Mouse (Mus musculus) gastrocnemius, postnatal 25 days (tissue): Measurements from ENCODE around the gene Lrrc8d. TPM values are rescaled to one million over a fixed set of nuclear protein-coding genes. Genes with fewer than 3 reads are reported as not detected.
A peak's percentile ranks its signal among the peaks of the same experiment; 100 is the strongest.

Experiments used
- DNase-seq: peaks from one replicate; pipeline ENCODE4 v3.0.0; 2022
- total RNA-seq, 2 experiments: library from RNA; stranded (reverse); gene quantifications; 1 replicate in 1 of 2; 2 replicates in 1 of 2; pipeline ENCODE4 v1.2.3; 2021

The Lrrc8d gene
- total RNA-seq, 2 experiments from 2014 or later = 4.5 to 4.7 TPM

DNA sequence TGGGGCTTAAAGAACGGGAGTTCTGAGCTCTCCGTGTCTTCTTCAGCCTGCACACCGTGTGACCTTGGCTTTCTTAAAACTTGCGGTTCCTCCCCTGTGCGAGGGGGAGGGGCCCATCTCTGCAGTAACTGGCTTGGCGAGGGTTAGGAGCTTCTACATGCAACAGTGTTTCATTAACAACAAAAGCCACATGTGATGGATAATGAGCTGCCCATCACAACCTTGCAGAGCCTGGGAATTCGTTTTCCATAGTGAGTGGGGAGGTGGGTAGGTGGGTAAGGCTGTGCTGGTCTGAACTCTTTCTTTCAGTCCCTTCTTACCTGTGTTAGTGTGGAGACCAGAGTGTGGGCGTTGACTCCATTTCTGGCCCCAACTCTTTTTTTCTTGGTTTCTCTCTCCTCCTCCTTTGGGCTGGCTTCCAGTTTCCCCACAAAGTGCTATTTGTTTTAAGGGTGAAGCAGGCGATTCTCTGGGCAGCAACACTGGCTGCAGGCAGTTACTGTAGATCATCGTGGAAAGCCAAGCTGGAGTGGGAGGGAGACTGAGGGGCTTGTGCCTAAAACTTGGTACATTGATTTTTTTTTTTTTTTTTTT lies 15.9 kb downstream of the Lrrc8d start:
- DNase-seq = no peak

DNA sequence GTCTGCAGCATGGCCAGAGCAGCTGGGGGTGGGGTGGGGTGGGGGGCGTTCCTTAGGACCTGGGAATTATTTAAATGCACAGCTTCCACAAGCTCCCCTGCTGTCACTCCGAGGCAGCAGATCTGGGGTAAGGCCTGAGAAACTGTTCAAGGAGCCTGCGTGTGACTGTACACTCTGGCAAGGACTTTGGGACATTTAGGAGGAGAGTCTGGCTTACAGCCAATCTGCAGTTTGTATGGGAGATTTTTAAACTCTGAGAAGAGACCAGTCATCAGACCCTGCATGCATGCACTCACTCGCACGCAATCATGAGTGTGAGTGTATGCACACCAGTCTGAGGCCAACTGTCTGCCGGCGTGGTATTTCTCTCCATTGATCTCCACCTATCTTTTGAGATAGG lies 17.5 kb downstream of the Lrrc8d start:
- DNase-seq = no peak

DNA sequence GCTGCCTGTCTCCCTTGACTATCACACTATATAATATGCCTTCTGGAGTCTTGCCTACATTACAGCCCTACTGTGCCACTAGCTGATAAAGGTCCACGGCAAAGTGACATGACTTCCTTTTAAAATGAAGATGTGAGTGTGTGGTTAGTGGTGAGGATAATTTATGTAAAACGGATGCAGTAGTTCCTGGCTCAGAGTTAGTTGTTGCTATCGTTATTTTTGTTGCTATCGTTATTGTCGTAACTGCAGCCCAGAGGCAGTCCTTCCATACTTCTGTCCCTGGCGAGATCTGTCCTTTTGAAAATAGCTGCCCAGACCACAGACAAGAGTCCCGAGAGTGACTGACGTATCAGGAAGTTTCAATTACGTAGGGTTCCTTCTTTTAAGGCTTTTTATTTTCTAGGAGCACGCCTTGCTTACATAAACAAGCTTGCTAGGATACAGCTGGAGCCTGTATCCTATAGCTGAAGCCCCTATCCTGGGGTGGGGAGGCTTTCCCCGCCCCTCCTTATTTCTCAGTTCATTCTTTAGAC lies 18.4 kb downstream of the Lrrc8d start:
- no peak for DNase-seq

DNA sequence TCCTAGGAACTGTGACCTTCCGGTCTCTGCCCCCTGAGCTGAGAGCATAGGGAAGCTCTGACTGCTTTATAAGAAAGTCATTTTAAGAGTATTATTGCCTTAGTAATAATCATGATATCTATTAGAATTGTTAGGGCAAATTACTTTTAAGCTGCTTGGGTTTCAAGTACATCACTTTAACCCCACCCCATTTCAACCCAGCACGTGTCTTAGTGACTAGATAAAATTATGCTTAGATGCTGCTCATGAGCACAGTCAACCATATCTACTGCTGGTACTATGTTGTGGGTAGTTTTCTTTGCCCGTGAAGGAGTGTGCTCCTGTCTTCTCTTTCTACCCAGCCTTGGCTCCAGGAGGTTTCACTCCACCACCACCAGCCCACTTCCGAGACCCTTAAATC lies 21.5 kb downstream of the Lrrc8d start:
- no peak for DNase-seq

DNA sequence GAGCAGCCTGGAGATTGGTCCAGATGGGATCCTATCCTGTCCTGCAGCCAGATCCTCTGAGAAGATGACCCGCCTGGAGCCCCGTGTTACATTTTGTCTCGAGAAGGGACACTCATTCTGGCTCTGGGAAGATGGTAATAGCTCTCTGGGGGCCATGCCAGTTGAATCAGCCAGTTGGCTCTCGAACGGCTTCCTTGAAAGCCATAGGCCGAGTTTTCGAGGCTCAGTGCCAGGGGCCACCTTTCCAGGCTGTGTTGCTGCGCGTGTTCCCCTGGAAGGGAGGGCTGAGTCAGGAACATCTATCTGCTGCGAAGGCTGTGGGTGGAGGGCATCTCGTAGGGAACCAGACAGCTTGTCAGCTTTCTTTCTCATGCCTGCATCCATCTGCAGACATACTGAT lies 23.0 kb downstream of the Lrrc8d start:
- DNase-seq = peak; percentile 30

DNA sequence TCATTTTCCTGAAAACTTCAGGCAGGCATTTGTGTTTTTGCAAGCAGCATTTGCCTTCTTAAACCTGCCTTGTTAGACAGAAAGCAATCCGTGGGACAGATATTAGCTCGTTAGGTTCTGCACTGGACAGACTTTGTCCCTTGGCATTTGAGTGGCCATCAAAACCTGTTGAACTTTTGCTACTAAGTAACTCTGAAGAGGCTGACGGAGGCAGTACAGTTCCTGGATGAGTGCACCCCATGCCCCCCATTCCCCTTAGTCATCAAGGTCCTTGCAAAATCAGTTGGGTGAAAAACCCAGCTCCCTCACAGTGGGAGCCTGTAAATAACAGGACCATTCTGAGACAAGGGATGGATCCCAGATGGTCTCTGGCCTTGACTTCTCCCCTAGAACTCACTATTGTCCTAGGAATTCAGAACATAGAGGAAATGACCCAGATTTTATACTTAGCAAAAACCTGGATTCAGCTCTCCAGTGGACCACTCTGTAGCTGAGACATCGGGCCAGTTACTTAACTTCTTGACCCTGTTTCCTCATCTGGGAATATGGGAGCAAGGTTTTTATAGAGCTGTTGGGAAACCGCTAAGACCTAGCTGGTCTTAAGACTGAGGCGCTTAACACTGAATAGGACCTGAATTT lies 30.5 kb downstream of the Lrrc8d start:
- no peak for DNase-seq

DNA sequence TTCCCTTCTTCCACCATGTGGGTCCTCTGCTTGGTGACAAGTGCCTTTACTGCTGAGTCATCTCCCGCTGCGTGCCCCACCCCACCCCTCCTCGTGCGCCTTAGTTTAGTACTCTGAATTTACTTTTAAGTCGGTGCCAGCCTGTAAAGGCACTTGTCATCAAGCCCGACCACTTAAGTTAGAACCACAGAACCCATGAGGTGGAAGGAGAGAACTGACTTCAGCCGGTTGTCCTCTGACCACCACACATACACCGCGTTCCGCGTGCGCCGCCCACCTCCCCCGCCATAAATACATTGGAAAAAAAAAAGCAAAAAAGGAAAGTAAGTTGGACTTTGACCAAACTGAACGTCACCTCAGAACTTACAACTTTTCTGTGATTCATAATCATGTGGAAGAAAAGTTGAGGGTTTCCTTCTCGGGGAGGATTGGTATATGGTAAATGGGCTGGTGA lies 31.4 kb downstream of the Lrrc8d start:
- no peak for DNase-seq

DNA sequence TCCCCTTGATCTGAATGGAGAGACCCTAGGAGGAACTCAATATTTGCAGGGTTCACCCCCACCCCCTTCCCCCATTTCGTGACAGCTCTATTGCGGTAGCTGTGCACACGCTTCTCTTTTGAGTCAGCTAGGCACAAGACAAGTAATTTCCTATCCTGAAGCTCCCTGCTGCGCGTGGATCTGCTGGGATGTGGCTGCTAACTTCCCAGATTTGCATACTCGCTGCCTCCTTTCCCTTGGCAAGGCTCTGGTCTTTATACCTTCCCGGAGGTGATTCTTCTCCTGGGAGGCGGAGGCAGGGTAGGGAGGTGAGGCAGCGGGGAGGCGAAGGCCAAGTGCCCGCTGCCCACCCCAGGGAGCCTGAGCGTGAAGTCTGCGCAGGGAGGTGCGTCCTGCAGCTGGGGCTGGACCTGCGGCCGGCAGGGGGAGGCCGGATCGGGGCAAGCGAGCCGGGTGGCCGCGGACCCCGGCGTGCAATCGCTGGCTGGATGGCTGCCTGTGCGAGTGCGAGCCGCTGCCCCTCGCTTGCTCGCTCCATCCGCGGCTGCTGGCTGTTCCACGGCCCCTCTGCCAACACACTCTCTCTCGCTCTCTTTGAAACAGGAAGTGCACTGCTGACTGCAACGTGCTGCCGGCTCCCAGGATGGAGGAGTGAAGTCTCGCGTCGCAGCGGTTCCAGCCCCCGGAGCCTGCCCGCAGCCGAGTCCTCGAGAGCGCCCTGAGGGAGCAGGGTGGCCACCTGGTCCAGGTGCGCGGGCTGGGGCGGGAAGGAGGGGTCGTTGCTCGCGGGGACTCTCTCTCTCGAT lies 32.1 kb downstream of the Lrrc8d start:
- DNase-seq = peak; percentile 34

DNA sequence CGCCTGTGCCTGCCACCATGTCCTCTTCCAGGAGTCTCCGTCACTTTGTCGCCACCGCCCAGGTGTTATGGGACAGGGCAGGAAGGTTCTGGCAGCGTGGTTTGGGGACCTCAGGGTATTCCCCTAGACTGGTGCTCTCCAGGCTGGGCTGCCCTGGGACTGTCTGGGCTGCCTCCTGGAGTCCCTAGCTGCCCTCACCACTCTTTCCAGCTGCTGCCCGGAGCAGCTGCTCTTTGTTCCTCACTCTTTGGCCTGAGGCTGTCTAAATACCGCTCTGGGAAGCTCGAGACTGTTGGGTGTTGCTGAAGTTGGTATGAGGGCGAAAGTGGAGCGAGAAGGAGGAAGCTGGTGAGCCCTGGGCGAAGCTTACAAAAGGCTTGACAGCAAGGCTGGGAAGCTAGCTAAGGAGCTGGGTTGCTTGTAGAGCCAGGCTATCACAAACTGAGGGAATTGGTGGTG lies 32.7 kb downstream of the Lrrc8d start:
- no peak for DNase-seq

DNA sequence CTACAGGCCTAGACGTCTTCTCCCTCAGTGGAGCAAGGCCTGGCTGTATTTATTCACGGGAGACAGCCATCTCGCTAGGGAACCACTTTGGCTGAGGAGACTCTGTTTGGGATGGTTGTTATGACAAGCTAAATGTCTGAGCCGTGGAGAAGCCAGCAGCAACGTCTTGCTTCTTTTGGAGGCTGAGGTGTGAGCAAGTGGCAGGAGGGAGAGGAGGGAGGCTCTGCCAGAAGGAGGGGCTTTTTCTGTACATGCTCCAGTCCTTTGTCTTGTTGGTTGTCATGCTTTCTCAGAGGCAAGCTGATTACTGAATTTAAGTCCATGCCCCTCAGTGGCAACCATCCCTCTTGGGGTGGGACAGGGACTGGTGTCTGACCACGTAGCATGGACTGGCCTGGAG lies 33.5 kb downstream of the Lrrc8d start:
- no peak for DNase-seq

DNA sequence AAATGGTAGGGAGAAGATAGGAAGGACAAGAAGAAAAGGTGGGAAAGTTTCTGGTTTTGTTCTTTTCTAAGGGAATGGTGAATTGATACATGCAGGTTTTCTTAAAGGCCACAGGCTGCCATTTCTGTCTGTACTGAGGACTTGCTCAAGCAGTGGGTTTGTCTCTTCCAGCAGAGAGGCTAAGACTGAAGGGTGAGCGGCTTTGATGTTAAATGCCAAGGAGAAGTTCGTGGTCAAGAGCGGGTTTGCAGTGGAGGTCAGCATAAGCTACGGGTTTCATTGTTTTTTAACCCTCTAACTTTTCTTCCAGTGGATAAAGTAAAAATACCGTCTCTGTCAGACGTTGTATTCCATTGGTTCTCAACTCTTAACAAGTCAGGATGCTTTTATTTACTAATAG lies 36.6 kb downstream of the Lrrc8d start:
- DNase-seq = no peak

DNA sequence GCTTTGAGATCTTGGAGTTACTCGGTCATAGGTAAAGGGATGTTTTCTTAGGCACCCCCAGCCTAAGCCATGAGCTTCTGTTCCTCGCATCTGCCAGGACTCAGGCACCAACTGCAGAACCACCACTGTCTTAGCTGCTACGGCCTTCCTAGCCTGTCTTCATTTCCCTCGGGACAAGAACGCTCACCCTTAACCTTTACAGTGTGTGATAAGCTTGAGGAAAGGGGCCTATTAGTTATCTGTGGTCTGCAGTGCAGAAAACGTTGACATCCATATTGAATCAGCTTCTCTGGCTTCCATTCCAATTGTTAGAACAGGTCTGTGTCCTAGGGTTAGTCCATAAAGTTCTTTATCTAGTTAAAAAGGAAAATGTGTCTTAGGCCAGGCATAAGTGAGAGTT lies 37.4 kb downstream of the Lrrc8d start:
- DNase-seq = no peak

DNA sequence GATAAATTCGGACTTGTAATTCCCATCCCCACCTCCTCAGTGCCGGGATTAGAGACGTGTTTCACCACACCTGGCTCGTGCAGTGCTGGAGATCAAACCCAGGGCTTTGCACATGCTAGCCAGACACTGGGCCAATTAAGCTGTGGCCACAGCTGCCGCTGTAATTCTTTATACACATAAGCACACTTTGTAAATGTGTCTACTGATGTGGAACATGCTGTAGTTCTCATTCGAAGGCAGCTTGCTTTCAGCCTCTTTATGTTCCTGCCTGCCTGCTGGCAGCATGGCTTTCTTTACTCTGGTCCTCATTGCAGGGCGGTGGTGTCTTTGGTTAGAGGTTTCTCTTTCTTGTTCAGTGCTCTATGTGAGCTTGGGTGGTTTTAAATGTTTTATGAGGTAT lies 40.7 kb downstream of the Lrrc8d start:
- DNase-seq = no peak

DNA sequence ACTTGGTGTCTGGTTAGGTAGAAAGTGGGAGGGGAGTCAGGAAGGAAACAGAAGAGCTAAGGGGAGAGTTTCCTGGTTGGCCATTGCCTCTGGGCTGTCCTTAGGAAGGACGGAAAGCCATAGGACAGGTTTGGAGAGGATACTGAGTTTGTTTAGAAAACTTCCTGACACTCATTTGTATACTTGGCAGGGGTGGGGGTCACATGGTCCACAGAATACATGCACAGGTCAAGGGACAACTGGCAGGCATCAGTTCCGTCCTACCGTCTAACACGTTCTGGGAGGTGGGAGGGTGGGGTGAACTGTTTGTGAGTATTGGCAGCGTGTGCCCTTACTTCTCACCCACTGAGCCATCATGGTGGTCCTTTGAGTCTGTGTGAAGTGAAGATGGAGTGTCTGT lies 42.9 kb downstream of the Lrrc8d start:
- no peak for DNase-seq

DNA sequence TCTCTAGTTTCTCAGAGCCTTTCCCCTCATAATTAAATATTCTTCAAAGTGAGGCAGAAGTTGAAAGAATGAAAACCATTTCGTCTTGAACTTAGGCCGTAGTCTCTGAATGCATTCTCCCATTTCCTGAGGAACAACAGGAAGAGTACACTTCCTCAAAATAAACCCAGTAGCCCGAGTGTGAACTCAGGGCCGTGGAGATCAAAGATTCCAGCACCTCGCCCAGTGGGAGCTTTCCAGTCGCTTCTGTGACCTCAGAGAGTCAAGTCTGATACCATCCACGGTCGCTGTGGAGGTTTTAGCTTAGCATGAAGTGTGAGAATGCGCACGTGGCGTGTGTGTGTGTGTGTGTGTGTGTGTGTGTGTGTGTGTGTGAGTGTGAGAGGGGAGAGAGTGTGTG lies 45.6 kb downstream of the Lrrc8d start:
- no peak for DNase-seq

DNA sequence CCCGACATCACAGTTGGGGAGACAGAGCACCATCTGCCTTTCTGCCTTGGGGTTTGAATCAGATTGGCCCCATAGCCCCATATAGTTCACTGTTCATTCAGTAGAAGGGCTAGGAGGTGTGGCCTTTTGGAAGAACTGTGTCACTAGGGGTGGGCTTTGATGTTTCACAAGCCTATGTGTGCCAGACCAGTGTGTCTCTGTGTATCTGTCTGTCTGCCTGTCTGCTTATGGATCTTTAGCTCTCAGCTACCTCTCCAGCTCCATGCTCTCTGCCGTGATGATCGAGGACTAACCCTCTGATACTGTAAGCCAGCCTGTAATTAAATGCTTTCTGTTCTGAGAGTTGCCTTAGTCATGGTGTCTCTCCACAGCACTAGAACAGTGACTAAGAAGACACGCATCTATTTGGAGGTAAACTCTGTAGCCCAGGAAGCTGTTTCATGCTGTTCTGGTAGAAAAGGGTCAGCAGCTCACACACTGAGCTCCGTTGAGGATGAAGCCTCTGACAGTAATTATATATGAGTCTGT lies 46.2 kb downstream of the Lrrc8d start:
- no peak for DNase-seq

DNA sequence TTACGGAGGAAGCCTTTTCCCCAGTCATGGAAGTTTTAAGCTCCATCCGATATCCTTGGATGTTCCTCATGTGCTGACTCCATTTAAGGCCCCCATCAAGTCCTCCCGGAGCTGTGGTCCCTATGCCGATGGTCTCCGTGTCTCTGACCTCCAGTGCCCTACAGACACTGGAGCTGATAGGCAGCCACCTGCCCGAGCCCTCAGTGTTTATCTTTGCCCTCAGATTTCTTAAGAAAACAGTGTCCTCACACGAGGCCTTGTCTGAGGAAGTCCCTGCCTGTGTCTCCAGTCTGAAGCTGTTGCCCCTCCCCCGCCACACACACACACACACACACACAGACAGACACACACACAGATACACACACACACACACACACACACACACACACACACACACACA lies 55.0 kb downstream of the Lrrc8d start:
- DNase-seq = no peak

DNA sequence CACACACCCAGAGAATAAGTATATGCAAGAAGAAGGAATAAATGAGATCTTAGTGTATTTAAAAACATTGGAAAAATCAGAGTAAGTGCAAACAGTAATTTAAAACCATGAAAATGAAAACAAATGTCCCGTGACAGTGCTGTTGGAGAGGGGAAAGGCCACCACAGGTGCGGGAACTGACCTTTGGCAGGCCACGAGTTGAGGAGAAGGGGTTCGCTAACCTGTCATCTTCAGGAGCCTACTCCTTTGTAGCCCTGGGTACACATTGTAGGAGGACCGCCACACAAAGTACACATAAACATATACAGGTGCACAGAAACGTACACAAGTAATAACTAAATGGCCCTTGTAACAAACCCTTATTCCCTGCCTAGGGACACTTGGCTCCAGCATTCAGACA lies 55.7 kb downstream of the Lrrc8d start:
- DNase-seq = no peak

DNA sequence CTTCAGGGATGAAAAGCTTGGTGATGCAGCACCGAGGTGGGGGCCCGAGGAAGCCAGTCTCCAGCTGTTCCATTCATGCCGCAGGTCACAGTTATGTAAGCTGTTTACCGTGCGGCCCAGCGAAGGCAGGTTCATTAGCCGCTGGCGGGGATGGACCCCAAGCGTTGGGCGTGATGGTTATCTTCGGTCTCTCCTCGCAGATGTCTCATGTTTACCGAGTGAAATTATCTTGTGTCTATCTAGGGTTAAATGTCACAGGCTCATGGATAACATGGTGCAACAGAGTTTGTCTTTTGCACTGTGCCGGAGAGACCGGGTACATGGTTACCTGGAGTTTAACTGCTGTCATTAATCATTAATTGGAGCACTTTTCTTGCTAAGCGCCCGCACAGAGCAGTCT lies 58.2 kb downstream of the Lrrc8d start:
- DNase-seq = no peak

DNA sequence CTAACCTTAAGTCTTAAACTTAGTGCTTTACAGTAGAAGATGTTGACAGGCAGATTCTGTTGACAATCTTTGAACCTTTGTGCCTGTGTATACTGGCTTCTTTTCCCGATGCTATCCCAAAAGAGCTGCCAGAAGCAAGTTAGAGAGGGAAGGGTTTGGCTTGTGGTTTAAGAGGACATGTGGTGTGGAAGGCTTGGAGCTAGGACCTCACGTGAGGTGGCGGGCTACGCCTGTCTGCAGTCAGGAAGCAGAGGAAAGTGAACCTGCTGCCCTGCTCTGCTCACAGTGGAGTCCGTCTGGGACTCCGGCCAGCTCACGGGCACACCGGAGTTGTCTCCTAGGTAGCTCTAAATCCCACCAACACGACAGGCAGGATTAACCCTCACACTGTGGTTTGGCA lies 59.1 kb downstream of the Lrrc8d start:
- DNase-seq = no peak

DNA sequence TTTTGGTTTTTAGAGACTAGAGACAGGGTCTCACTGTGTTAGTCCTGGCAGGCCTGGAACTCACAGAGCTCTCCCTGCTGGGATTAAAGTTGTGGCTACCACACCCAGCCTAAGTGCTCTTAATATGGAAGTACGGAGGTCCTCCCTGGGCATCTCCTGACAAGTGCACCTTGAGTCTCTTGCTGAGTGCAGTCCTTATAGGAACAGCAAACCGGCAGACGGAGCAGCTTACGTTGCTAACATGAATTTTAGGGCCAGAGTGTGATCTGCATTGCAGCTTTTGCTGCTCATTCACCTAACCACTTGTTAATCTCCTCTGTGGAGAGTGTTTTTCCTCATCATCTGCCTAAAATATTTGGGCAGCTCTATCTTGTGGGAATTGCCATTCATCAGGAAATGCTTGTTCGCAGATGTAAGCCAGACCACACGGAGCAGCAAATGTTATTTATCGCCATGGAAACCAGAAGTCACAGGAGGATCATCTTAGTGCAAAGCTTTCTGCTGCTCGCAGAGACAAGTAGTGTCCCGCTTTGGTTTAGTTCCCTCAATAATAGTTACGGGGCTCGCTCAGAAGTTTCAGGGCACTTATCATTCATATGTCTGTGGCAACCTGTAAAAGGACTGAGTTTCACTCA lies 62.2 kb downstream of the Lrrc8d start:
- DNase-seq = peak; percentile 18

DNA sequence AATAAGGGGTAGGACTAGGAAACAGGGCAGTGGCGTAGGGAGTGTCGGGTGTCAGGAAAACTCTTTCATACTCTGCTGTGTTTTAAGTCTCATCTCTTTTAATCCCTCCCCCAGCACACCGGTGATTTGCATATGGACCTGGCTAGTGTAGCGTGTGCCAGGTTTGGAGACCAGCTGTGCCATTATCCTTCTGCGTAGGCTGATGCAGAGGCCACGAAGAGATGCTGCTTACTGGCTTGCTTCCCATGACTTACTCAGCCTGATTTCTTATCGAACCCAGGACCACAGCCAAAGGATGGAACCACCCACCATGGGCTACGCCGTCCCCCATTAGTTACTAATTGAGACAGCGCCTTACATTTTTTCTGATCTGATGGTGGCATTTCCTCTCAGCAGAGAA lies 64.6 kb downstream of the Lrrc8d start:
- no peak for DNase-seq

DNA sequence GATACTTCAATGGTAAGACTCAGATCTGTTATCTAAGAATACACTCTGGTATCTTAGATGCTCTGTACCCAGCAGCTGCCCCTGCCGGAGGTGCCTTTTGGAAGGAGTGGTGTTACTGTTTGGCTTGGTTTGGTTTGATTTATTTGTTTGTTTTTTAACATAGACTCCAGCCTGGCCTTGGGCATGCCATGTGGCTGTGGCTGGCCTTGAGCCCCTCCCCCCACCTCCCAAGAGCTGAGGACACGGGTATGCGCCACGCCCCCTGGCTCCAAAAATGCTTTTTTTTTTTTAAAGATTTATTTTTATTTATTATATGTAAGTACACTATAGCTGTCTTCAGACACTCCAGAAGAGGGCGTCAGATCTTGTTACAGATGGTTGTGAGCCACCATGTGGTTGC lies 65.6 kb downstream of the Lrrc8d start:
- no peak for DNase-seq
